Mouse (Mus musculus) kidney, adult 9 months (tissue): ENCODE measurements at regions not wholly inside any gene's neighbourhood (a gene's known extent, or its start where the extent isn't known, plus 50 kb on each side); places are given as distances from the start of the nearest gene placed in this dataset.
"Not testable (repeated sequence)": the region's sequence is repeated elsewhere in the genome, so short reads cannot be mapped to it uniquely, and the experiment has no call there.

Experiments
- DNase-seq: peaks from one replicate; pipeline ENCODE4 v3.0.0; 2022

- DNase-seq = no peak
These were observed 782.6 kb upstream of the Agtr1b start for GRCm38 (mm10) chr3:21149618-21150017.

- DNase-seq = no peak
These were observed 762.0 kb upstream of the Agtr1b start for GRCm38 (mm10) chr3:21128821-21129504.

DNA sequence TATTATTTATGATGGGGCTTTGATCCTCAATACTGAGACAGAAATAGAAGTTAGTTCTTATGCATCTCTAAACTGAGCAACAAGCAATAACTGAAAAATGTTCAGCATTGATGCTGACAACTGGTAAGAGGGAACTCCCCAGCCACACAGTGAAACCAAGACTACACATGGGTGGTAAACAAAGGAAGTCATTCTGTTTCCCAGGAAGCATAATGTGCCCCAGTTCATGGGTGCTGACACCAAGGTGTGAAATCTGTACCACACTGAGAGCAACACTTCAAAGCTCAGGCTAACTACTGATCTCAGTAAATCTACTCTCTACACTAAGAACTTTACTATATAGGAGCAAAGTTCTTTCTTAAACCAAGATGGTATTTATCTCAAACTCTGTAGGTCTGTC is 759.2 kb upstream of the Agtr1b start:
- no peak for DNase-seq

GRCm38 (mm10) chr3:21118164-21118902 is 751.4 kb upstream of the Agtr1b start:
- no peak for DNase-seq

- no peak for DNase-seq
These were observed 745.0 kb upstream of the Agtr1b start for GRCm38 (mm10) chr3:21111735-21112518.

- DNase-seq = no peak
These were observed 723.2 kb upstream of the Agtr1b start for GRCm38 (mm10) chr3:21090206-21090605.

GRCm38 (mm10) chr3:21086426-21086825 is 719.4 kb upstream of the Agtr1b start:
- DNase-seq = no peak

- no peak for DNase-seq
These were observed 710.6 kb upstream of the Agtr1b start for GRCm38 (mm10) chr3:21077548-21077947.

DNA sequence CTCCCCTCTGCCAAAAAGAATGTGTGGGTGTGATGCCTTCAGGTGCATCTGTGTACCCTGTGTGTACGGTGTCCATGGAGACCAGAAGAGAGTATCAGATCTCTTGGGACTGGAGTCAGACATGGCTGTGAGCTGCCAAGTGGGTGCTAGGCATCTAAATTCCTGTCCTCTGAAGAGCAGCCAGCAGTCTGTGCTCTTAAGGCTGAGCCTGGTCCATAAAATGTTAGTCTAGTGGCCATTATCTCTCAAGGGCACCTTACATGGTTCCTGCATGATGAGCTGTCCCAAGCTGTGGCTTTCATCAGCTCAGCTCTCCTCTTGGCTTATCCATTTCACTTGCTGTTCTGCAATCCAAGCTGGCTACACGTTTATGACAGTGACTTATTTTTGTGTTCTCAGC is 686.4 kb upstream of the Agtr1b start:
- not testable (repeated sequence) for DNase-seq

GRCm38 (mm10) chr3:21049365-21049764 is 682.4 kb upstream of the Agtr1b start:
- DNase-seq = not testable (repeated sequence)

DNA sequence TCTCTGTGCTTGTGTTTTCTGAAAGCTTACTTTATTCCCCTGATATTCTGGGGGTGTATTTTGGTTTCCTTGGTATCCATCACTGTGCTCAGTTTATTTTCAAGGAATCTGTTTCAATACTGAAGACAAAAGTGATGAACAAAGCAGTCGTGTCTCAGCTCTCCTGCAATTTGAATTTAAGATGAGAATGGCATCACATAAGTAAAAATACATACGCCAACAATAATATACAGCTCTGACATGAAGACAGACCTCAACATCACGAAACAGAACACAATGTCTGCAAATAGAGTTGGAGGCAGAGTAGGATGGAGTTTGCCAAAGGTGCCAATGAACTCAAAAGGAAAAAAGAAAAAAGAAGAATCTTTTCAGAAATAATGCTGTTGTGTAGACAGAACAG is 679.0 kb upstream of the Agtr1b start:
- DNase-seq = no peak

GRCm38 (mm10) chr3:21025876-21026275 is 658.9 kb upstream of the Agtr1b start:
- no peak for DNase-seq

DNA sequence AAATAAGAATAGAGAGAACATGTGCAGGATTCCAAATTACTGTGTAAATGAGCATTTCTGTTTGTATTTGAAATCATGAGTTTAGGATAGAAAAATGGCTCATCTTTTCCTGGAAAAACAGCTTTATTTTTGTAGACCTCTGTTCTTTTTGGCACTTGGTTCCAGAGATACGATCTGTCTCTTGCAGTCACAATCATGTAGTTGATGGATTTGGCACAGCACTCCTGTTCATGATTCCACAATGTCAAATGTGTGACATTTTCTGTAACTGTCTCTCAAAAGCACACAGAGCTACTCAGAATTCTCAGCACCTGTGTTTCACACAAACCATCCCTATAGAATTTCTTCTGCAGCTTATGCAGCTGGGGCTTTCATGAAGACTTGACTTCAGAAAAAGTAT is 654.0 kb upstream of the Agtr1b start:
- DNase-seq = no peak

GRCm38 (mm10) chr3:21020297-21020696 is 653.3 kb upstream of the Agtr1b start:
- no peak for DNase-seq

DNA sequence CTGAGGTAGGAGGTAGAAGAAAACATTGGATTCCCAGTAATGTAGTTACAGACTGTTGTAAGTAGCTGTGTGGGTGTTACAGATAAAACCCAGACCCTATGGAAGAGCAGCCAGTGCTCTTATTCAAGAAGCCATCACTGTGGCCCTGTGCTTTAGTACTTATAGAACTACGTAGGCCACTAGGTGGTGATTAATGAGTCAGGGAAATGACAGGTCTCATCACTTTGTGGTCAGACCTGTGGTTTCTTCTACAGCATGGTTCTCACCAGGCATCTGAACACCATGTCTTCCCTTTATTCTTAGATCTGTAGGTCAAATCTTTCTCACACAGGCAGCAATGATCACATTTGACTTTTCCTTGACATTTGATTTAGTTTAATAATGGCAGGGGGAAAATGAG is 642.7 kb upstream of the Agtr1b start:
- no peak for DNase-seq

DNA sequence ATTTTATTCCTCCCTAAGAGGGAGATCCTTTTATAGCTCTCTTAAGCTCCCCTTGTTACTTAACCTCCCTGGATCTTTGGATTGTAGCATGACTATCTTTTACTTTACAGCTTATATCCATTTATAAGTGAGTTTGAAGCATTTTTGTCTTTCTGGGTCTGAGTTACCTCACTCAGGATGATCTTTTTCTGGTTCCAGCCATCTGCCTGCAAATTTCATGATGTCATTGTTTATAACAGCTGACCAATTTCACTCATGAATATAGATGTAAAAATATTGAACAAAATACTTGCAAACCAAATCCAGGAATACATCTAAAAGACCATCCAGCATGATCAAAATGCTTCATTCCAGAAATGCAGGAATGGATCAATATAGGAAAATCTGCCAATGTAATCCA is 631.3 kb upstream of the Agtr1b start:
- DNase-seq = no peak

DNA sequence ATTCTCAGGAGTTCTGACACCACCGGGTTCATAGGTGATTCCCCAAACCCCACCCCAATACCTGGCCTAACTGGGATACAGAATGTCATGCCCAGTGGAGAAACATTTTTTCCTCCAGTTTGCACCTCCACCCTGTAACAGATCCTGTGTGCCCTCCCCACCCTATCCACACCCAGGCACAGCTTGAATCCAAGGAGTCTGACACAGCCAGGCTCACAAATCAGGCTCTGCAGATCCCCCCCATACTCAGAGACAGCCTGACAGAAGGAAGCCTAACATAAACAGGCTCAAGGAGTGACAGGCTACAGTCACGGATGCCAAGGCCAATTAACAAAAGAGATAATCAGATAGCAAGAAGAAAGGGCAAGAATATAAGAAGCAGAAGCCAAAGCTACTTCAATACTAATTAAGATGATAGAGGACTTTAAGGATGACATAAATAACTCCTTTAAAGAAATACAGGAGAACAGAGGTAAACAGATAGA is 622.6 kb upstream of the Agtr1b start:
- no peak for DNase-seq

GRCm38 (mm10) chr3:20986942-20987341 is 620.0 kb upstream of the Agtr1b start:
- no peak for DNase-seq

GRCm38 (mm10) chr3:20986377-20986727 is 619.4 kb upstream of the Agtr1b start:
- no peak for DNase-seq

DNA sequence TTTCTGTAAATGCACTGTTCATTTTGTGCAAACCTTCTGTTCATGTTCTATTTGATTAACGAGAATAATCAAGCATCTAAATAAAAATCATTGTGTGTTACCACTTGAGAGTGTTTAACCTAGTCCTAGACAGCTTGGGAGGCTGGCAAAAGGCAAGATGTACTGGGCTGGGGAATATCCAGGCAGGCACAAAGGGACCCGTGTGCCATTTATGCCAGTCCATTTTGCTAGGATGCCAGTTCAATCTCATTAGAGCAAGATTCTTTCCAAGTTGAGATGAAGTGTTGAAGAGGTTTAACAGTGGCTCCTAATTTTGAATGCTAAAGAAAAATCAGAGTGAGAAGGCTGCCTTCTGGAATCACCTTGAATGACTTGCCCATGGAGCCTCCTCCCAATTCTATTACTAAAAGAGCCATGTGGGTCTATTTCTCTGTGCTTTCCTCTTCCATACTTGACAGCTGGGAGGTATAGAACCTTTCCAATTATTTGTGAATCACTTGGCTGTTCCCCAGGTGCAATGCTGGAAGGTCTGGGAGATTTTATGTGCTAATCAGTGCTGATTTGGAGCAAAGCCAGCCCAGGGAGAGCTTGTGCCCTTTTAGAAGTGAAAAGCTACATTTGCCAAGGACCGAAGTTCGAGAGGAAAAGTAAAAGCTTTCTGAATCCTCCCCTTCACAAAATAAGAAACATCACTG is 618.9 kb upstream of the Agtr1b start:
- peak; percentile 52 for DNase-seq

DNA sequence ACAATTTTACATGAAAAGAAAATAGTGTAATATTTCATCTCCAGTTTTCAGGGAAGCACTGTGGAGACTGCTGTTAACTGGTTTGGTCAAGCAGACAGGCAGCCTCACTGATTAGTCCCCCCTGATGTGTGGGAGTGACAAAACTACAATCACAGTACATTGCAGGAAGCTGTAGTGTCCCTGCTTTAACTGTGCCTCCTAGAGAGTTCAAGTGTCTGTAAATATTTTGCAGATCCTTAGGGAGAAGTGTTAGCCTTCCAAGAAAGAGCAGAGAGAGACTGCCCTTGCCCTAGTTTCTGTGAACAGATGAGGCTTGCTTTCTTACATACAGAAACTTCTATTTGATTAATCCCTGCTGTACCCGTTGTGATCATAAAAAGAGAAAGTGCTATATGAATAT is 617.2 kb upstream of the Agtr1b start:
- no peak for DNase-seq

DNA sequence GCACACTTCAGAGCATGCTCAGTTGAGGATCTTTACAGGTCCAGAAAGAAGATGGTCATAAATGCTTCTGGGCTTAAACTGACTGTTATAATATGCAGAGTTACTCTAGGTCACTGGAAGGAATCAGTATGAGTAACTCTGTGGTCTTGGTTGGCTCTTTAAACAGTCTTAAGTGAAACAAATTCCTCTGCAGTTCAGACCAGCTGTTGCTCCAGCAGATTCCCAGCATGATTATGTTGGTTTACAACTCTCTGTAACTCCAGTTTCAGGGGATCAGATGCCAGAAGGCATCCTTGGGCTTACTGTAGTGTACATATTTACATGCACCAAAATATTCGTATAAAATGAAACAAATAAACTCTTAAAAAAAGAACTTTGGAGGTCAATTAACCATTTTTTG is 606.1 kb upstream of the Agtr1b start:
- no peak for DNase-seq
